Mouse (Mus musculus) lung, postnatal 10 days (tissue): ENCODE measurements around the gene Safb2.

Source experiments
- DNase-seq: peaks from one replicate; pipeline ENCODE4 v3.0.0; 2021

The Safb2 gene

DNA sequence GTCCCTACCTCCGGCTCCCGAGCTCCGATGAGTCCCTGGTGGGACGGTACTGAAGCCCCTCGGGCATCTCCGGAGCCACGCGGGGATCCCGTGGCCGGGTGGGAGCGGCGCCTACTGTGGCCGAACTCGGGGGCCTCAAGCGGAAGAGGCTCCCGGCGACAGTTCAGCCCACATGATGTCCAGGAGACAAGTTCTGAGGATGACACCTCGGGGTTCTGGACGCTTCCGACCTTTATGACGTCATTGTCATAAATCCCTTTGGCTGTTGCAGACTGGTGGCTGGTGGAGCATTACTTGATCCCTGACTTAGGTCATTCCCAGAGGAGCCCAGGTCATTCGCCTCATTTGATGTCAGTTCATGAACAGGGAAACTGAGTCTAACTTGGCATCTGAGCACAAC lies 72.1 kb downstream of the Safb2 start, which contains the start of gene Znrf4:
Gene Znrf4, minus strand, starts transcription at position 122 of the 400 bp plus-strand sequence.
- DNase-seq = no peak

DNA sequence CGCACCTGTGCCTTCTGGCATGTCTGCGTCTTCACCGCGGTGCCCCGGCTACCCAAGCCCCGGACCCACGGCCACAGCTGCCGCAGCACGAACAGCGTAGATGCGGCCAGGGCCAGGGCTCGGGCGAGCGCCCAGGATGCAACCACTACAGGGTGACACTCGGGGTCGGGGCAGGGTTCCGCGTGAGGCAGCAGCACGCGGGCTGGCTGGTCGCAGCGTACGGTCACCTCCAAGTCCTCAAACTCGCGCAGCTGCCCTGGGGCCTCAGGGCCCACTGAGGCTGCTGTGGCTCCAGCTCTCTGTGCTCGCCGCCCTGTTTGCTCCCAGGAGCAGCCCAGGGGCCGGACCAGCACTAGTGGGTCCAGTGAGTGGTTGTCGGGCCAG lies 72.7 kb downstream of the Safb2 start:
- DNase-seq = no peak

DNA sequence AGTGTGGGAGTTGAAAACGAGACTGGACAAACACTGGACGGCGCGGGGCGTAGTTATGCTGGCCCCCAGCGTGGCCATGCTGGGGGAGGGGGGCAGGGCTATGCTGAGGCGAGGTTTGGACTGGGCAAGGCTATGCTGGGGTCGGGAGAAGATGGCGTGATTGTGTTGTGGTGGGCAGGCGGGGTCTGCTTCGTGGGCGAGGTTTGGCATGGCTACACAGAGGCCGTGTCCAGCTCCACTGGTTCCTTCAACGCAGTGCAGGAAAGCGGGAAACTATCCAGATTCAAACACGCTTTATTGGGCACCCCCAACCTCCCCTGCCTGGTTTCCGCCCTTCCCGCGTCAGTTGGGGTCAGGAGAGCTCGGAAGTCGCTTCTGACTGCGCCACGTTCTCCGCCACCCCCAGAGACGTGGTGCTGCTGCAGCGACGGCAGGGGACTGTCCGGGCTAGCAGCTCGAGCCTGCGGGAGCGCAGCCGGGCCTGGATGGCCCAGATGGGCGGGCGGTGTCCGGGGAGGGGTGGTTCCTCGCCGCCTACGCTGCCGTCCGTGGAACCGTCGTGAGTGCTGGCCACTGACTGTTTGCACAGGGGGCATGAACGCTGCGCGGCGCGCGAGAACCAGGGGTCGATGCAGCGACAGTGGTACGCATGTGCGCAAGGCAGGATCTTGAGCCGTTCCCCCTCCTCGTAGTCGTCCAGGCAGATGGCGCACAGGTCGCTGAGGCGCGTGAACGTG lies 73.2 kb downstream of the Safb2 start:
- DNase-seq = peak; percentile 25
